Mouse (Mus musculus) erythroblast, embryonic 14.5 days (primary cell): ENCODE data around the gene Tnk2.

Experiments used
- GATA1 ChIP-seq: IDR thresholded peaks from 2 replicates; pipeline ENCODE4 v1.6.1; 2012; ENCODE audit warnings: low read length, inconsistent platforms, mixed read lengths
- TAL1 ChIP-seq: IDR thresholded peaks from 3 replicates; pipeline ENCODE4 v1.6.1; 2012; ENCODE audit warnings: low read length, inconsistent platforms, mixed read lengths

GRCm38 (mm10) chr16:32683343-32683742, 39.7 kb downstream of the Tnk2 start:
- TF ChIP-seq GATA1 (no peak), TAL1 (no peak)
